Mouse (Mus musculus): ENCODE results near the gene Slc25a5.

Slc25a5 gene

DNA sequence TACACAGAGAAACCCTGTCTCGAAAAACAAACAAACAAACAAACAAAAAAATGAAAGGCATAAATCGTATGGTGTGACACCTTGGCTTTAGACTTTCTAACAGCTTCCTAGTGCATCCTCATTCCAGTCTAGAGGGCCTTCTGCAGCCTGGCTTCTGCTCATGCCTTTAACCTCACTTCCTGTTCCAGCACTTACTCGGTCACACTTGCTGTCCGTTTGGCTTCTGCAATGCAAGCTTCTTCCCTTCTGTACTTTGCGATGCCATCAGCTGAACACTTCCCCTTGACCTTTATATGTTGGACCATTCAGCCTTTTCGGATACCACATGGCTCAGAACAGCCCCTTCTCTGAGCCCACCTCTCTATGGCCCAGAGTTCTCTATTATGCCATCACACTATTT is 46.2 kb downstream of the Slc25a5 start:
- DNase-seq: no peak

DNA sequence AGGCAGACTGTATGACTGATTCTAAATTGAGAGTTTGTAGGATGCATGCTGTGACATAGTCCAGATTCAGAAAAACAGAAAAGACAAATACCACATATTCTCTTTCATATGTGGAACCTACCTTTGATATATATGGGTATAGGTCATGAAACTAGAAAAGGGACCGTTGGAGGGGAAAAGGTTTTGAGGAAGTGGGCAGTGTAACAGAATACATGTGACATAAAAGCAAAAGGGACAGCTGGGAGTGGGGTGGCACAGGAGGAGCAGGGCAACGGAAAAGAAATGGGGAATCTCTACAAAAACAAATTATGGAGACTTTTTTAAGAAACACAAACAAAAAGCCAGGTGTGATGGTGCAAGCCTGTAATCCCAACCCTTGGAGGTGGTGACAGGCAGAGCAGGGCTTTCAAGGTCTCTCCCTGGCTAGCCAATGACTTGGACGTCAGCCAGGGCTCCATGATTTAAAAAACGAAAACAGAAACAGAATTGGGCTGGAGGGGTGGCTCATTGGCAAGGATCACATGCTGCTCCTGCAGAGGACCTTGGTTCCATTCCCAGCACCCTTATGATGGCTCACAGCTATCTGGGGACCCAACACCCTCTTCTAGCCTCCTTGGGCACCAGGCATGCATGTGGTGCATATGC is 48.0 kb downstream of the Slc25a5 start:
- no peak for DNase-seq

DNA sequence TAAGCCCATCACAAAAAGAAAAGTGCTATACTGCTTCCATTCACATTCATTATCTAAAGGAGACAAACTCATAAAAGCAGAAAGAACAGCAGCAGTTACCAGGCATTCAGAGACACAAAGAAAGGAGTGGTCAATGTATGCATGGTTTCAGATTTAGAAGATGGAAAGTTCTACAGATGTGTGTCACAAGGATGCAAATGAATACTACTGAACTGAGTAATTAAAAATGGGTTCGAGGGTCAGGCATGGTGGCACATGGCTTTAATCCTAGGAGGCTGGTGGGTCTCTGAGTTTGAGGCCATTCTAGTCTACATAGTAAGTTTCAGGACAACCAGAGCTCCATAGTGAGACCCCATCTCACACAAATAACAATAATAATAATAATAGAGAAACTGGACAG is 51.7 kb downstream of the Slc25a5 start:
- DNase-seq: no peak
